Mouse (Mus musculus): ENCODE measurements around the gene Them4. TPM values are rescaled to one million over a fixed set of nuclear protein-coding genes. Genes with fewer than 3 reads are reported as not detected.

Them4 gene
- polyA plus RNA-seq, 1 experiment from 2014 or later = 13.4 TPM

GRCm38 (mm10) chr3:94379831-94380510 lies 70.1 kb downstream of the Them4 start:
- Histone ChIP-seq H3K4me2 (replicated peaks; ENCODE audit: low read depth, low read length) (no peak overlapping the region), H3K9me3 (ENCODE audit: control insufficient read depth, low read length) (no peaks in the 10 kb centered on the region), H3K27ac (ENCODE audit: low read depth, low read length) (no peak overlapping the region), H3K36me3 (ENCODE audit: control insufficient read depth, insufficient read depth, low read length) (no peaks in the 10 kb centered on the region), H3K4me3 (ENCODE audit: low read depth, low read length) (no peak overlapping the region), H3K27me3 (ENCODE audit: control insufficient read depth, insufficient read depth, low read length) (no peaks in the 10 kb centered on the region), H3K4me1 (replicated peaks; ENCODE audit: control insufficient read depth, insufficient read depth, low read length) (no peaks in the 10 kb centered on the region; the same call in 1 of the 2 replicates), H3K9ac (ENCODE audit: low read depth, low read length) (no peak overlapping the region)
- ATAC-seq (ENCODE audit: low FRiP score) (no peak), DNase-seq (ENCODE audit: low spot score) (no peak)
- WGBS = 23% methylated on average over 9 of the region's 9 CpGs

Other genes with a start within 250 kb of the Them4 start
- not detected in 2 replicates for gene Gm10697, start 237.4 kb upstream of the Them4 start, polyA plus RNA-seq (2014; fragmentation: Nextera tagmentation; extraction: Ambion mirVana)
- not detected in 2 replicates for gene Gm10696, start 131.9 kb upstream of the Them4 start, polyA plus RNA-seq (2014; fragmentation: Nextera tagmentation; extraction: Ambion mirVana)
- gene Gm5286, start 113.4 kb upstream of the Them4 start, polyA plus RNA-seq (2014; fragmentation: Nextera tagmentation; extraction: Ambion mirVana) = not detected in 2 replicates
- not detected in 2 replicates for gene Gm4778, start 46.1 kb upstream of the Them4 start, polyA plus RNA-seq (2014; fragmentation: Nextera tagmentation; extraction: Ambion mirVana)
- 0.11 TPM in 1 of 2 replicates, not detected in the other for gene Them5, start 32.0 kb downstream of the Them4 start, polyA plus RNA-seq (2014; fragmentation: Nextera tagmentation; extraction: Ambion mirVana)
- 1.4 and 2.1 TPM in 2 replicates for gene C2cd4d, start 52.3 kb downstream of the Them4 start, polyA plus RNA-seq (2014; fragmentation: Nextera tagmentation; extraction: Ambion mirVana)
- gene Rorc, start 62.7 kb downstream of the Them4 start, polyA plus RNA-seq (2014; fragmentation: Nextera tagmentation; extraction: Ambion mirVana) = 0.08 and 0.21 TPM in 2 replicates
- gene Lingo4, start 88.4 kb downstream of the Them4 start, polyA plus RNA-seq (2014; fragmentation: Nextera tagmentation; extraction: Ambion mirVana) = 0.22 and 0.32 TPM in 2 replicates
- 51.5 and 58.7 TPM in 2 replicates for gene Tdrkh, start 103.2 kb downstream of the Them4 start, polyA plus RNA-seq (2014; fragmentation: Nextera tagmentation; extraction: Ambion mirVana)
- 70.5 and 72.1 TPM in 2 replicates for gene Mrpl9, start 133.2 kb downstream of the Them4 start, polyA plus RNA-seq (2014; fragmentation: Nextera tagmentation; extraction: Ambion mirVana)
- gene Oaz3, start 133.8 kb downstream of the Them4 start, polyA plus RNA-seq (2014; fragmentation: Nextera tagmentation; extraction: Ambion mirVana) = 0.18 and 0.56 TPM in 2 replicates
- gene Celf3, start 168.2 kb downstream of the Them4 start, polyA plus RNA-seq (2014; fragmentation: Nextera tagmentation; extraction: Ambion mirVana) = 164 and 210 TPM in 2 replicates
- gene Riiad1, start 170.3 kb downstream of the Them4 start, polyA plus RNA-seq (2014; fragmentation: Nextera tagmentation; extraction: Ambion mirVana) = 15.5 and 19.7 TPM in 2 replicates